Mouse (Mus musculus) myocyte (in vitro differentiated cells): ENCODE results near the gene Dcp1b. TPM values are rescaled to one million over a fixed set of nuclear protein-coding genes. Genes with fewer than 3 reads are reported as not detected.

Experiments
- H3K27me3 ChIP-seq: one replicate; pipeline ENCODE4 v1.6.1; 2011; ENCODE audit not compliant: control insufficient read depth, insufficient read depth, insufficient read length
- H3K36me3 ChIP-seq: one replicate; pipeline ENCODE4 v1.6.1; 2011; ENCODE audit not compliant: control insufficient read depth, insufficient read depth
- H3K4me2 ChIP-seq: one replicate; pipeline ENCODE4 v1.6.1; 2011; ENCODE audit warnings: low read depth, control low read depth
- H3K4me3 ChIP-seq: one replicate; pipeline ENCODE4 v1.5.1; 2011; ENCODE audit warnings: mild to moderate bottlenecking, control low read depth, moderate library complexity
- H3K79me2 ChIP-seq: one replicate; pipeline ENCODE4 v1.6.1; 2011; ENCODE audit not compliant: control insufficient read depth, insufficient read depth
- H3ac ChIP-seq: one replicate; pipeline ENCODE4 v1.6.1; 2011; ENCODE audit not compliant: control insufficient read depth, insufficient read length
- CEBPB ChIP-seq: IDR thresholded peaks from 2 replicates; pipeline ENCODE4 v1.6.1; 2011; ENCODE audit warnings: mild to moderate bottlenecking, moderate library complexity; ENCODE audit not compliant: poor library complexity, insufficient read depth, severe bottlenecking
- E2F4 ChIP-seq: IDR thresholded peaks from one replicate; pipeline ENCODE4 v1.6.1; 2011; ENCODE audit warnings: mild to moderate bottlenecking, control low read depth, moderate library complexity; ENCODE audit not compliant: insufficient read depth
- MAX ChIP-seq: IDR thresholded peaks from one replicate; pipeline ENCODE4 v1.6.1; 2011; ENCODE audit warnings: low read depth, mild to moderate bottlenecking, control low read depth
- MYOD1 ChIP-seq, 3 experiments: IDR thresholded peaks; one replicate each; pipeline ENCODE4 v1.6.1; 2011; ENCODE audit warnings: control low read depth in 2 of 3, low read depth in 2 of 3, mild to moderate bottlenecking in 2 of 3, moderate library complexity in 1 of 3; ENCODE audit not compliant: insufficient read length in 2 of 3, control insufficient read depth in 1 of 3
- MYOG ChIP-seq, 3 experiments: IDR thresholded peaks; one replicate each; pipeline ENCODE4 v1.6.1; 2011; ENCODE audit warnings: control low read depth in 2 of 3, low read depth in 2 of 3, mild to moderate bottlenecking in 2 of 3; ENCODE audit not compliant: insufficient read length in 2 of 3, control insufficient read depth in 1 of 3, insufficient read depth in 1 of 3
- POLR2A ChIP-seq: IDR thresholded peaks from one replicate; pipeline ENCODE4 v1.6.1; 2011; ENCODE audit warnings: low read depth, mild to moderate bottlenecking, control low read depth, moderate library complexity; ENCODE audit not compliant: insufficient read length
- POLR2AphosphoS2 ChIP-seq: IDR thresholded peaks from one replicate; pipeline ENCODE4 v1.6.1; 2011; ENCODE audit warnings: low read depth, control low read depth; ENCODE audit not compliant: insufficient read length
- REST ChIP-seq: IDR thresholded peaks from one replicate; pipeline ENCODE4 v1.6.1; 2011; ENCODE audit warnings: mild to moderate bottlenecking, control low read depth, moderate library complexity; ENCODE audit not compliant: insufficient read depth, insufficient read length
- SRF ChIP-seq: IDR thresholded peaks from one replicate; pipeline ENCODE4 v1.6.1; 2011; ENCODE audit warnings: low read depth; ENCODE audit not compliant: control insufficient read depth, insufficient read length
- TCF12 ChIP-seq: IDR thresholded peaks from one replicate; pipeline ENCODE4 v1.6.1; 2011; ENCODE audit warnings: mild to moderate bottlenecking, control low read depth; ENCODE audit not compliant: poor library complexity, insufficient read depth, severe bottlenecking
- TCF3 ChIP-seq: IDR thresholded peaks from one replicate; pipeline ENCODE4 v1.6.1; 2011; ENCODE audit warnings: low read depth, control low read depth; ENCODE audit not compliant: insufficient read length
- USF1 ChIP-seq: IDR thresholded peaks from one replicate; pipeline ENCODE4 v1.6.1; 2011; ENCODE audit warnings: low read depth, mild to moderate bottlenecking, control low read depth, moderate library complexity
- polyA plus RNA-seq: library from polyadenylated mRNA; unstranded; fragments of >200 nt; fragmentation: generic; extraction: Trizol; gene quantifications from one replicate; pipeline ENCODE4 v1.2.1, GENCODE M21; 2012; ENCODE audit warnings: missing spikeins

Dcp1b gene
- polyA plus RNA-seq, 1 experiment, result 2.8 TPM

DNA sequence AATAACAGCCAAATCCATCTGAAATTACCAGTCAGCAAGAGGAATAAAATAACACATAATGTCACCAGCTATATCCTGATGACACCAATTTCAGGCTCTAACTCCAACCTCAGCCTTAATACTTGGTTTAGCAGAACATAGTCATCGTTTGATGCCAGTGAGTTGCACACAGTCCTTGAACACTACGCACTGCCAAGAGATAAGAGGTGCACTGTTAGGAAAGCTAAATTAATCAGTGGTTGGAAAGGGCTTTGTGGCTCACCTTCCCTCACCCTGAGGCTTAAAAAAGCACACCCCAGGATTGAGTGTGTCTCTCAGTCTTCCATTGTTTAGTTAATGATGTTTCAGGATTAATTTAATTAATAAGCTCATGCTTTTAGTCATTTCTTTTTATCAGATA is 5.1 kb downstream of the Dcp1b start:
- no peaks in the 10 kb centered on the region for H3K36me3 ChIP-seq
- no peaks in the 10 kb centered on the region for H3K79me2 ChIP-seq
- no peak overlapping the region for H3K4me2 ChIP-seq
- no peak overlapping the region for H3K4me3 ChIP-seq
- H3K27me3 ChIP-seq, result no peaks in the 10 kb centered on the region
- TF ChIP-seq MYOG (IDR thresholded peaks at IDR 0.05; ENCODE audit: control insufficient read depth in 1 of 3, insufficient read depth in 1 of 3, insufficient read length in 2 of 3, low read depth in 2 of 3), result no peak
- TF ChIP-seq TCF3, result no peak
- no peak for TF ChIP-seq E2F4
- no peak for TF ChIP-seq SRF
- H3ac ChIP-seq, result no peak overlapping the region

DNA sequence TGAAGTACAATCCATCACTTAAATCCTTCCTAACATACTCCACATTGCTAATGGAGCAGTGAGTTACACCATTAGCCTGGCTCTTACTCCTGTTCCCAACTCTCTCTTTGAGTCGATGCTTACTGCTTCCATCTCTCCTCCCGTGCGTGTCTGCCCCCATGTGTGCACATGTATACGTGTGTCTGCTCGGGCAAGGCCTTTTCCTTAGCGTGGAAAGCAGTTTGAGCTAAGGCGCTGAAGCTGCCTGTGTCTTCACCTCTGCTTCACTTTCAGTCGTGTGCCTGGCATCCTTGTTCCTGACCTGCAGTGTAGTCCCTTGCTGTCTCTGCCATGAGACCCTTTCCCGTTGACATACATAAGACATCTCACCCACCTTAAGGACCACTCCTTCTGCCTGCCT is 7.2 kb downstream of the Dcp1b start:
- Histone ChIP-seq H3K4me2 (no peak overlapping the region), H3K4me3 (no peak overlapping the region), H3K27me3 (no peaks in the 10 kb centered on the region), H3K36me3 (no peaks in the 10 kb centered on the region), H3ac (no peak overlapping the region), H3K79me2 (no peaks in the 10 kb centered on the region)
- TF ChIP-seq REST (no peak), MAX (no peak), USF1 (no peak), MYOG (IDR thresholded peaks at IDR 0.05; ENCODE audit: control insufficient read depth in 1 of 3, insufficient read depth in 1 of 3, insufficient read length in 2 of 3, low read depth in 2 of 3) (no peak), POLR2AphosphoS2 (no peak), E2F4 (no peak), CEBPB (no peak), MYOD1 (IDR thresholded peaks at IDR 0.05; ENCODE audit: control insufficient read depth in 1 of 3, insufficient read length in 2 of 3, low read depth in 2 of 3) (no peak), TCF3 (no peak), SRF (no peak), POLR2A (no peak), TCF12 (no peak)

DNA sequence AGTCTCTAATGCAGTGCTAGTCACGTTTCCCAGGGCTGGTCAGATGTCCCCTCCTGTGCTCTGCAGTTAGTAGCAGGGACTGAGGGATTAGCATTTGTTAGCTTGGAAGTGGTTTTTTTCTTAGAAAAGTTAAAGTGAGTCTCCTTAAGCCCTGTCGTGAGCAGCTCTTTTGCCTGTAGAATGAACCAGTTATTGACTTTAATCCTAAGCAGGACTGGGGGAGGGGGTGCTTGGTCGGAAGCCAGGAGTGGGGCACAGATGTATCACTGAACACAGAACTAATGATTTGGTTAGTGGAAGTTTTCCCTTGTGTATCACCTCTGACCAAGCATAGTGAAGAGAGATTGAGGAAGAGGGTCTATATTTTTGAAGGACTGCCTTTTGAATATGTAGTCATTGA is 8.7 kb downstream of the Dcp1b start:
- Histone ChIP-seq H3K4me2 (no peak overlapping the region), H3K27me3 (no peaks in the 10 kb centered on the region), H3K4me3 (no peak overlapping the region), H3K79me2 (no peaks in the 10 kb centered on the region), H3K36me3 (no peaks in the 10 kb centered on the region), H3ac (no peak overlapping the region)
- TF ChIP-seq MYOG (IDR thresholded peaks at IDR 0.05; ENCODE audit: control insufficient read depth in 1 of 3, insufficient read depth in 1 of 3, insufficient read length in 2 of 3, low read depth in 2 of 3), result no peak
- no peak for TF ChIP-seq CEBPB
- TF ChIP-seq REST, result no peak
- TF ChIP-seq POLR2AphosphoS2, result no peak
- no peak for TF ChIP-seq TCF12
- TF ChIP-seq MAX, result no peak
- no peak for TF ChIP-seq E2F4
- no peak for TF ChIP-seq TCF3
- no peak for TF ChIP-seq MYOD1 (IDR thresholded peaks at IDR 0.05; ENCODE audit: control insufficient read depth in 1 of 3, insufficient read length in 2 of 3, low read depth in 2 of 3)
- no peak for TF ChIP-seq SRF
- TF ChIP-seq POLR2A, result no peak
- no peak for TF ChIP-seq USF1

DNA sequence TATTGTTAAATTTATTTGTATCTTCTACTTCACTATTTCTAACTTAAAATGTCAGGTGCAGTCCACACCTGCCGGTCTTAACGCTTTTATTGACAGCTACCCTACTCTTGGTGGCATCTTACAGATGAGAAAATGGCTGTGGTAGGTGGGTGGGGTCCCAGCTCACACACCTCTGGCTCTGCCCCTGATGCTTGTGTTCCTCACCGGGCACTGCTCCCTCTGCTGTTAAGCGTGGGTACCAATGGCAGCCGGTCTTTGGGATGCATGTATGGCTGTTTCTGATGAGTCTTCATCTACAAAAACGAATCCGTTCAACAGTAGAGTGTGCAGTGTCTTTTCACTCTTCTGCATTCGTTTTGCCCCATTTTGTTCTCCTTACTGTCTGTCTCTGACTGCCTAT is 11.6 kb downstream of the Dcp1b start:
- H3K4me2 ChIP-seq, result no peak overlapping the region
- no peaks in the 10 kb centered on the region for H3K79me2 ChIP-seq
- H3K36me3 ChIP-seq, result no peaks in the 10 kb centered on the region
- TF ChIP-seq POLR2AphosphoS2, result no peak
- no peak for TF ChIP-seq MYOG (IDR thresholded peaks at IDR 0.05; ENCODE audit: control insufficient read depth in 1 of 3, insufficient read depth in 1 of 3, insufficient read length in 2 of 3, low read depth in 2 of 3)
- no peak for TF ChIP-seq CEBPB
- TF ChIP-seq E2F4, result no peak
- TF ChIP-seq MYOD1 (IDR thresholded peaks at IDR 0.05; ENCODE audit: control insufficient read depth in 1 of 3, insufficient read length in 2 of 3, low read depth in 2 of 3), result no peak
- no peak for TF ChIP-seq POLR2A
- no peak for TF ChIP-seq TCF12
- TF ChIP-seq TCF3, result no peak
- TF ChIP-seq USF1, result no peak
- no peak for TF ChIP-seq SRF
- no peak for TF ChIP-seq MAX
- no peak for TF ChIP-seq REST
- no peak overlapping the region for H3ac ChIP-seq
- no peak overlapping the region for H3K4me3 ChIP-seq
- no peaks in the 10 kb centered on the region for H3K27me3 ChIP-seq

DNA sequence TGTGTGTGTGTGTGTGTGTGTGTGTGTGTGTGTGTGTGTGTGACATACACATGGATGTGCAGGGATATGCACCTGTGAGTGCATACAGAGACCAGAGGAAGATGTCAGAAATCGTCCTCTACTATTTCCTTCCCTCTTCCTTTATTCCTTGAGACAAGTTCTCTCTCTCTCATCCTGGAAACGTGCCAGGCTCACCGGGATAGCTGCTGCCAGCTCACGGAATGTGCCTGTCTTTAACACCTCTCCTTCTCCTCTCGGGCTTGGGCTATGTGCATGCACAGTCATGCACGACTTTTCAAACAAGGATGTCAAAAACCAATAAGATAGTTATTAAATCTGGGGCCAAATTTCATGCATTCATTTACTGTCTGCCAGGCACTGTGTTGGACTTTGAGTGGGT is 12.6 kb downstream of the Dcp1b start:
- H3K4me2 ChIP-seq, result no peak overlapping the region
- no peak overlapping the region for H3ac ChIP-seq
- H3K79me2 ChIP-seq, result no peaks in the 10 kb centered on the region
- no peaks in the 10 kb centered on the region for H3K36me3 ChIP-seq
- no peaks in the 10 kb centered on the region for H3K27me3 ChIP-seq
- no peak overlapping the region for H3K4me3 ChIP-seq
- TF ChIP-seq USF1 (no peak), MYOG (IDR thresholded peaks at IDR 0.05; ENCODE audit: control insufficient read depth in 1 of 3, insufficient read depth in 1 of 3, insufficient read length in 2 of 3, low read depth in 2 of 3) (no peak), CEBPB (no peak), TCF12 (no peak), POLR2A (no peak)
